Mouse (Mus musculus): Measurements from ENCODE around the gene Haao.

Gene Haao

GRCm38 (mm10) chr17:83847815-83848214, at the start of gene Haao:
Gene Haao, minus strand, starts transcription at chr17:83847963.
- CTCF ChIA-PET = interaction anchor here (0.6 to 0.7 kb wide), 3 partner anchors 16 to 333 kb away, joined by 3 to 20 read pairs (median 3); no protein-coding TSS in a partner anchor

- CTCF ChIA-PET = interaction anchor here (0.6 kb wide), 1 partner anchor 34 kb away, joined by 3 read pairs; no protein-coding TSS in a partner anchor
Observed at GRCm38 (mm10) chr17:83897361-83897799, 49.6 kb upstream of the Haao start.

DNA sequence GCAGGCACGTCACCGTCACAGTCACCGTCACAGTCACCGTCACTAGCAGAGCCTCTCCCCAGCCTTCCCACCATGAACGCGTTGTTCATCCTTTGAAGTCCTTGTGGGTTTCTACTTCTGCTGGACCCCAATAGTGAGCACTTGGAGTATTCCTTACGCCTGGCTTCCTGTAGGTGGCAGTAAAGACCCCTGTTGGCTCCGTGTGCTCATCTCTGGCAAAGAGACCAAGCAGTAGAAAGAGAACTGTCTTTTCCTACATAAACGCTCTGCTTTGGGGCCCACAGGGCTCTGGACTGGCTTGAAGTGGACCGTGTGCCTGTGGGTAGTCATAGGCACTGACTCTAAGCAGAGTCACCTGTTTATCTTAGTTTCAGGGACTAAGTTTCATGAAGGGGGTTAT, 49.0 kb upstream of the Haao start:
- CTCF ChIA-PET = interaction anchor here (0.6 to 0.7 kb wide), 2 partner anchors 174 to 570 kb away, joined by 4 to 19 read pairs; no protein-coding TSS in a partner anchor

DNA sequence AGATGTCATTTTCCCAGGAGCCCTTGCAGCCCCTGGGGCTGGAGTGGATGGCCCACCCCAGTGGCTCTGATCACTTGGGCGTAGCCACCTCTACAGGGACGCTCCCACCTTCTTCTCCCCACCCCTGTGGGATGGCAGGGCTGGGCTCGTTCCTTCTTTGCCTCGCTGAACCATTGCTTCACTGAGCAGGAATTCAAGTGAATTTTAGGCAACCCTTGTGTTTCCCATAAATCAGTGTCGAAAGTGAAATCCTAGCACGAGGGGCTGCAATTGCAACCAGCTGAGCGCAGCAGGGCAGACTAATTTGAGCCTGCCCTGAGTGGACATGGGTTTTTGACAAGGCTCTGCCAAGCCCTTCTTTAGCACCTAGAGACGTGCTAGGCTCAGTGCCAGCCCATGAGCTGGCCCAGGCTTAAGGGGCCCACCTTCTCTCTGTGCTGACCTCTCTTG, 47.6 kb upstream of the Haao start:
- CTCF ChIA-PET = no interaction called here

- CTCF ChIA-PET = no interaction called here
Observed at GRCm38 (mm10) chr17:83893134-83893533, 45.4 kb upstream of the Haao start.

DNA sequence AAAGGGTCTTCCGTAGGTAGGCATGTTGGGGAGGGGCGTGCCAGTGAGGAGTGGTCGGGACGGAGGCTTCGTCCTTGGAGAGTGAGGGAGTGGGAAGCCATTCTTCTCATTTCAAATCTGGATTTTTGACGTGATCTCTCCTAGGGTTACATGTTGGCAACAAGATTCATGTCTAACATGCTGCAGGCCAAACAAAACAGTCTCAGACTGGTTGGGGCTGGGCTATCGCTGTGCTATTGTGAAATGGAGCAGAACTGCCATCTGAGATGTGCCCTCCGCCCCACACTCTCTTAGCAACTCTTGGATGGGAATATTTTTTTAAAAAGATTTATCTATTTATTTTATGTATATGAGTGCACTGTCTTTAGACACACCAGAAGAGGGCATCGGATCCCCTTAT, 44.1 kb upstream of the Haao start:
- CTCF ChIA-PET = no interaction called here

- CTCF ChIA-PET = interaction anchor here (0.5 to 0.8 kb wide), 2 partner anchors 20 to 40 kb away, joined by 5 to 12 read pairs; no protein-coding TSS in a partner anchor
Observed at GRCm38 (mm10) chr17:83890373-83890696, 42.6 kb upstream of the Haao start.

DNA sequence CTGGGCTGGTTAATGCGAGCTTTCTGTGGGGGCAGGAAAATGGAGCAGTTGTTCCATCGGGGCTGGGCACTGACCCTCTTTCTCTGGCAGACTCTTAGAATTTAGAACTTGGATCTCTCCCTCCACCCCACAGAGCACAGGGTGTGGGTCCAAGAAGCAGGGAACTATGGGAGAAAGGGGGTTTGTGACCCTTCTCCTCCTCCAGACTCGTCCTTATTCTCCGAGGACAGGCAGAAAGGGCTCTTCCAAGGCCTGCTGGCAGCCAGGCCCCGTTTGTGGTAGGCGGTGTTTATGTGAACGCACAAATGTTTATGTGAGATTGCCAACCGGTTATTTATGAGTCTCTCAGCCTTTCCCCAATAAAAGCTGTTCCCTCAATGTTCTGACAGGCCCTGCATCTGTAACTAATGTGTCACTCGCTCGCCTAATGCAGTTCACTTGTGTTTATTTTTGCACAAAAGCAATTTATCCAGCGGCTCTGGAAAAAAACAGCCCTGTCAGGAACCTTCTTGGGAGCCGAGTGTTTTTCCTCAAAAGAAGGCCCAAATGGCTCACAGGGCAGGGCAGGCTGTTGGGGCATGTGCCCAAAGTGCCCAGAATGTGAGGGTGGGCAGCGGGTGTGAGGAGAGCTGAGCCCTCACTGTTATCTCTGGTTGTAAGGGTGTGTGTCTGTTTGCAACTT, 42.1 kb upstream of the Haao start:
- CTCF ChIA-PET = interaction anchor here (0.5 to 0.8 kb wide), 2 partner anchors 21 to 41 kb away, joined by 5 to 12 read pairs; no protein-coding TSS in a partner anchor

- CTCF ChIA-PET = no interaction called here
Observed at GRCm38 (mm10) chr17:83889329-83889690, 41.5 kb upstream of the Haao start.

DNA sequence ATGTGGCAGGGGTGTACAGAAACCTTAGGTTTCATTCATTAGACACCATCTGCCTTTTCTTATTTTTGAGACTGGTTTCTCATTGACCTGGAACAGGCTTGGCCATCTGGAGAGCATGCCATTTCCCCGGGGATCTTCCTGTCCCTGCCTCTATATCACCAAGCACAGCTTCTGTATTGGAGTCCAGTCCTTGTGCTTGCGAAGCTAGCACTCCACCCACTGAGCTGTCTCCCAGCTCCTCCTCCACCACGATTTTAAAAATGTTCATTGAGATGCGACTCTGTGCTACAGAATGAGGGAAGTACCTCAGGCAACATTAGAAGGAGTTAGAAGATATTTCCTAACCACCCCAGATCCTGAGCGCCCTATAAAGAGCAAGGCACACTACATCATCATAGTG, 39.5 kb upstream of the Haao start:
- CTCF ChIA-PET = no interaction called here

GRCm38 (mm10) chr17:83886395-83886794, 38.6 kb upstream of the Haao start:
- CTCF ChIA-PET = no interaction called here

DNA sequence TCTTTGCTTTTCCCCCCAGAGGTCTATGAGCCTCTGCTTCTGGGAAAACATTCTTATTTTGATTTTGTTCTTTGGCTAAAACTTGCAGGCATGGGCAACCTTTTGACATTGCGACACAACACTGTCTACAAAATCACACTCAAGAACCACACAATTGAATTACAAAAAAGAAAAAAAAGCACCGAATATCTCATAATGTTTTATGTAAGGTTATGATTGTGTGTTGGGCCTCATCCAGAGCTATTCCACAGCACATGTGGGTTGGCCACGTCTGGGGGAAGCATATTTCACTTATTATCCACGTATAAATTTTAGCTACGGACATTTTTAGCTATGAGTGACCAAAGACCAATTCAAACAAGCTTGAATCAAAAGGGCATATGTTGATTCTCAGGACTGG, 38.0 kb upstream of the Haao start:
- CTCF ChIA-PET = no interaction called here

DNA sequence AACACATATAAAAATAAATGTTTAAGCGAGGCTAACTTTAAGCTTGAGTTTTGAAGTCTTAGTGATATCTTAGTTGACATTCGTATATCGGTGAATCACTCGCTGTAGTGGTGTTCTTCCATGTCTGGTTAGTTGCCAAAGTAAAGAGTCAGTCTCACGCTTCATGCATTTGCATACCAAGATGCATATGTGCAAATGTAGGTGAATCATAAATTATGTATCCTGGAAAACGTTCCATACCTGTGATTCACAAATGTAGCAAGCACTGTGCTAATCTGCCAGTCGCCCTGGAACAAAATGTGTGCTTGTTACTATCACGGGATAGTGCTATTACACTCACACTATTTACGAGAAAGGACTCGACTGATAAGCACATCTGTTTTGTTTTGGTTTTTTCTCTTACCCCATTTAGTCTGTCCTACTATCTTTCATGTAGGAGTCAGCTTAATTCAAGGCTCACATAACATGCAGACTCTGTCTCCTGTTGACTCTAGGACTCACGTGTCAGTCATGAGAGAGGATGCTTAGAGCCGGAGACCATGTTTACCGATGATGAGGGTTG, 37.3 kb upstream of the Haao start:
- CTCF ChIA-PET = no interaction called here

DNA sequence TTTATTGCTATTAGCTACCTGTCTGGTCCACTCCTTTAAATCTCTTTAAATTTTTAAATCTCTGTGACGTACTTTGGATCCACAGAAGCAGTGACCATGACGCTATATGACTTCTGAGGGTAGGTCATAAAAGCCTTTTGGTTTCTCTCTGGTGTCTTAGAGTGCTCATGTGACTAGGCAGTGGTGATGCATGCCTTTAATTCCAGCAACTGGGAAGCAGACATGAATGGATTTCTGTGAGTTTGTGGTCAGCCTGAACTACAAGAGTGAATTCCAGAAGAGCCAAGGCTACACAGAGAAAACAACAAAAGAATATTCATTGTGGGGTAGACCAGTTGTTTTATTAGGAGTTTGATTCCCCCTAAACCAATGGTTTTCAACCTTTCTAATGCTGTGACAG, 35.0 kb upstream of the Haao start:
- CTCF ChIA-PET = no interaction called here

- CTCF ChIA-PET = no interaction called here
Observed at GRCm38 (mm10) chr17:83881071-83881470, 33.3 kb upstream of the Haao start.

DNA sequence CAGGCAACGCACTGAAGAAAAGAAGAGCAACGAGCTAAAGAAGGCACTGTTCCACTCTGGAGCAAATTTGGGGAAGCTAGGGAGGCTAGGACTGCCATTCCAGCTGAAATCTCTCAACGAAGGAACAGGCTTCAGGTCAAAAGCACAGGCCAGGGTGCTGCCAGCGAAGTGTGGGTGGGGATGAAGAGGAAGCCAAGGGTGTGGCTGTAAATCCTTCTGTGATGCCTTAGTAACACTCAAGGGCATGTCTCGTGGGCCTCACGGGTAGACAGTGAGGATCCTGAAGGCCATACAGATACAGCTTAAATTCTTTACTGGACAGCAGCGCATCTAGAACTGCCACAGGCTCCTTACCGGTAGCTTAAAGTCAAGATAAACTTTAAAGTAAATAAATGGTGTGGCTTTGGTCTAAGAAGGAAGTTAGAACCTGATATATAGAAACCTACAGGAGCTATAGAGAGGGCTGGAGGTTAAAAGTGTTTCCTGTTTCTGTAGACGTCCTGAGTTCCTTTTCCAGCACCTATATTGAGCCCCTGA, 32.5 kb upstream of the Haao start:
- CTCF ChIA-PET = no interaction called here

GRCm38 (mm10) chr17:83879631-83880030, 31.9 kb upstream of the Haao start:
- CTCF ChIA-PET = no interaction called here

DNA sequence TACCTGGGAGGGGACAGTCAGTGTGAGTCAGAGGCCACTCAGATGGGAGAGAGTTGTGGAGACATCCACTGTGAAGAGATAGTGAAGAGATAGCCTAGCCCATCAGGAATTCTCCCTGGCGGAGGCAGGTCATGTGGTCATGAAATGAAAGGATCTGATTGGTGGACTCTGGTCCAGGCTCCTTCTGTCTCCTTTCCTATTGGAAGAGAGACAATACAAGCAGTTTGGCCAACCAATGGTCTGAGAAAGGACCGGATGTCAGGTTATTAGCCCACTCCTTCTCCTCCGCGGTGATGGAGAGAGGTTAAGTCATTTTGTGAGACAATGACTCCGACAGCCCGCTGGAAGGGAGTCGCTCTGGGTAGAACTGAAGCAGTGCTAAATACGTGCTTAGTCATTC, 26.8 kb upstream of the Haao start:
- CTCF ChIA-PET = no interaction called here

DNA sequence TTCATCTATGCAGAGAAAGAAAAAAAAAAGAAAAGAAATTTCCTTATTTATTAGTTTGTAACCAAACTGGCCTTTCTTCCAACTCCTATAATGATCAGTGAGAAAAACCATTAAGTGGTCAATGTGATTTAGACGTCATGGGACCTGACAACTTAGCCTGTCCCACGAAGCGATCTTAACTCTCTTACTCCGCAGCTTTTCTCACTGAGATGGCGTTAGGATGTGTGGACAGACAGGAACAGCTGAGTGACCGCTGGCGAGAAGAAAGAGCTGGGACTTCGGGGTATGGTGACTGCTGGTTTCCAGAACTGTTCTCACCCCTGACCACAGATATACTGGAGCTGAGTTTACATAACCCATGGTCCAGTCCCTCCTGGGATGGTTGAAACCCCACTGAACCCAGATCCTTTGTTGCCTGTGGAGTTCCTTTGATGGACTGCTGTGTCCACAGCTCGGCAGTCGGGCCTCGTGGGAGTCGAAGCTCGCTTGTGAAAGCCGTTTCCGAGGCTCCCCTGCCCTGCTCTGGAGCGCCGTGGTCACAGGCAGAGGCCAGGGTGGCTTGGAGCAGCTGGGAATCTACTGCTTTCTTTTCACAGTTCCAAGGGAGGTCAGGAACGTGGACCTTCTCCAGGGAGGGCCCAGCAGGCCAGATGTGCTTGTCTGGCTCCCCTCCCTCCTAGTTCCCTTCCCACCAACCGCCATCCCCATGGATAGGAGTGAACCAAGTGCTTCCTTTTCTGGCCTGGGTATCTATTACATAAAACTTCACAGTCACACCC, 25.8 kb upstream of the Haao start:
- CTCF ChIA-PET = no interaction called here

GRCm38 (mm10) chr17:83872806-83873348, 25.1 kb upstream of the Haao start:
- CTCF ChIA-PET = interaction anchor here (0.5 to 0.7 kb wide), 2 partner anchors 40 to 608 kb away, joined by 5 to 14 read pairs; no protein-coding TSS in a partner anchor

DNA sequence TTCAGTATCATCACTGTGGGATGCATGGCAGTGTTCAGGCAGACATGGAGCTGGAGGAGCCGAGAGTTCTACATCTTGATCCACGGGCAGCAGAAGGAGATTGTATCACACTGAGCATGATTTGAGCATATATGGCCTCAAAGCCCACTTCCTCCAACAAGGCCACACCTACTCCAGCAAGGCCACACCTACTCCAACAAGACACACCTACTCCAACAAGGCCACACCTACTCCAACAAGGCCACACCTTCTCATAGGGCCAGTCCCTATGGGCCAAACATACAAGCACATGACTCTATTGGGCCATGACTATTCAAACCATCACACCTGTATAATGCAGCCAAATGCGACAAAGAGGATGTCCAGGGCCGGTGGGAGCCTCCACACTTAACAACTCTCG, 23.6 kb upstream of the Haao start:
- CTCF ChIA-PET = interaction anchor here (0.5 to 0.7 kb wide), 3 partner anchors 105 to 174 kb away, joined by 3 to 4 read pairs (median 3); no protein-coding TSS in a partner anchor

DNA sequence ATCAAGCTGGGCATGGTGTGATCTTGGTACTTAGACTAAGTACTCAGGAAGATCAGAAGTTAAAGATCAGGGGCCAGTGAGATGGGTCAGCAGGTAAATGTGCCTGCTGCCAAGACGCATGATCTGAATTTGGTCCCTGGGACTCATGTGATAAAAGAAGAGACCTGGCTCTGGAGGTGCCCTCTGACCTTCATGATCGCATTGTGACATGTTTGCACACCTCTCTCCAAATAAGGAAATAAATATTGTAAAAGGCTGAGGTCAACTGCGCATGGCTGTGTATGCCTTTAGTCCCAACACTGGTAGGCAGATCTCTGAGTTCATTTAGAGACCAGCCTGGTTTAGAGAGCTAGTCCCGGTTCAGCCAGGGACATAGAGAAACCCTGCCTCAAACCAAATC, 22.6 kb upstream of the Haao start:
- CTCF ChIA-PET = no interaction called here
